11 mouse cellular contexts compared by ENCODE assay signal in genomic region chr13:102894287-102895234, GRCm38 (mm10).
DNase-seq lines count a peak whose midpoint lies in the region; ATAC-seq and TF ChIP-seq lines count a peak whose summit lies in the region.
"Had no signal": no experiment of that assay in that cellular context is flagged by ENCODE, and none has a peak within 500 bp of the region (broad histone marks: within the 10 kb centered on the region; RNA-seq: fewer than 3 reads in every experiment).

No protein-coding gene starts in this region.

- H3K9ac ChIP-seq in heart, embryonic 15.5 days = no peak overlapping the region
- no peak overlapping the region for H3K9ac ChIP-seq in lung, postnatal 0 days (replicated peaks; ENCODE audit: low read depth)
- no peak overlapping the region for H3K9ac ChIP-seq in forebrain, embryonic 11.5 days (ENCODE audit: low read length)
- H3K9ac ChIP-seq in hindbrain, postnatal 0 days (replicated peaks; ENCODE audit: low read length) = no peak overlapping the region
- H3K9ac ChIP-seq: hindbrain, embryonic 15.5 days had no signal

- no peak overlapping the region for H3K4me3 ChIP-seq in heart, embryonic 15.5 days
- no peak overlapping the region for H3K4me3 ChIP-seq in lung, postnatal 0 days (ENCODE audit: low read depth, low read length)
- no peak overlapping the region for H3K4me3 ChIP-seq in forebrain, embryonic 11.5 days (ENCODE audit: low read depth, low read length)
- H3K4me3 ChIP-seq in hindbrain, postnatal 0 days (ENCODE audit: low read length) = no peak overlapping the region
- H3K4me3 ChIP-seq: hindbrain, embryonic 15.5 days had no signal

- no peak for DNase-seq in heart, postnatal 25 days (ENCODE audit: low spot score)
- peak; percentile 58 for DNase-seq in A20 (ENCODE audit: low read depth, low spot score)
- peak; percentile 67 for DNase-seq in brain, adult 2 months (ENCODE audit: low read depth, low spot score)
- peak; percentile 69 for DNase-seq in lung, postnatal 0 days (ENCODE audit: low spot score)
- no peak for DNase-seq in forebrain, embryonic 11.5 days (ENCODE audit: low spot score)
- DNase-seq in ovary, postnatal 10 days (ENCODE audit: low spot score) = no peak
- DNase-seq in hindbrain, postnatal 0 days (ENCODE audit: low spot score) = no peak
- DNase-seq: cerebellum, adult 11 months; thymus, postnatal 36 days had no signal

- H3K9me3 ChIP-seq in heart, embryonic 15.5 days (replicated peaks) = no peaks in the 10 kb centered on the region
- H3K9me3 ChIP-seq in lung, postnatal 0 days (ENCODE audit: low read length) = no peaks in the 10 kb centered on the region
- no peaks in the 10 kb centered on the region for H3K9me3 ChIP-seq in forebrain, embryonic 11.5 days (ENCODE audit: control insufficient read depth, low read length)
- no peaks in the 10 kb centered on the region for H3K9me3 ChIP-seq in hindbrain, postnatal 0 days (ENCODE audit: low read length)
- H3K9me3 ChIP-seq: hindbrain, embryonic 15.5 days had no signal

- no peak overlapping the region for H3K4me2 ChIP-seq in heart, embryonic 15.5 days
- peak overlapping the region; percentile 30 for H3K4me2 ChIP-seq in lung, postnatal 0 days (replicated peaks; ENCODE audit: low read depth, low read length)
- no peak overlapping the region for H3K4me2 ChIP-seq in forebrain, embryonic 11.5 days (ENCODE audit: low read depth, low read length, severe bottlenecking)
- H3K4me2 ChIP-seq in hindbrain, postnatal 0 days (ENCODE audit: low read depth, low read length) = no peak overlapping the region
- H3K4me2 ChIP-seq: hindbrain, embryonic 15.5 days had no signal

- H3K27me3 ChIP-seq in heart, embryonic 15.5 days = no peaks in the 10 kb centered on the region
- no peaks in the 10 kb centered on the region for H3K27me3 ChIP-seq in lung, postnatal 0 days (replicated peaks; ENCODE audit: insufficient read depth, low read length)
- no peaks in the 10 kb centered on the region for H3K27me3 ChIP-seq in forebrain, embryonic 11.5 days (ENCODE audit: control insufficient read depth, insufficient read depth, low read length)
- no peaks in the 10 kb centered on the region for H3K27me3 ChIP-seq in hindbrain, postnatal 0 days (ENCODE audit: insufficient read depth, low read length)
- H3K27me3 ChIP-seq: hindbrain, embryonic 15.5 days had no signal

- peaks cover 68% of the 10 kb centered on the region for H3K4me1 ChIP-seq in heart, embryonic 15.5 days (replicated peaks)
- H3K4me1 ChIP-seq in lung, postnatal 0 days (ENCODE audit: insufficient read depth, low read depth, low read length) = peaks cover 25% of the 10 kb centered on the region; the same call in 1 of the 2 replicates
- peaks cover 30% of the 10 kb centered on the region for H3K4me1 ChIP-seq in forebrain, embryonic 11.5 days (replicated peaks; ENCODE audit: control insufficient read depth, insufficient read depth, low read length)
- H3K4me1 ChIP-seq in hindbrain, postnatal 0 days (ENCODE audit: insufficient read depth, low read length) = 0 out of 2 replicates have a peak, but pooled peaks cover 3% of the 10 kb centered on the region

- intact Hi-C loops in heart, postnatal 25 days (cut with DNase I) = no loop called here

- 46% methylated on average over 15 of the region's 15 CpGs for WGBS in heart, embryonic 15.5 days
- WGBS in lung, postnatal 0 days = 34% methylated on average over 15 of the region's 15 CpGs
- 47% methylated on average over 15 of the region's 15 CpGs for WGBS in forebrain, embryonic 11.5 days
- WGBS in hindbrain, postnatal 0 days = 51% methylated on average over 15 of the region's 15 CpGs

- TF ChIP-seq CTCF in lung, postnatal 0 days (IDR thresholded peaks at IDR 0.05) = no peak
- no peak for TF ChIP-seq CTCF in hindbrain, postnatal 0 days (IDR thresholded peaks at IDR 0.05; ENCODE audit: low read depth)

- no peak for ATAC-seq in heart, embryonic 15.5 days (replicated peaks; ENCODE audit: insufficient number of reproducible peaks, insufficient read depth, low FRiP score, low read depth)
- no peak for ATAC-seq in lung, postnatal 0 days
- no peak for ATAC-seq in forebrain, embryonic 11.5 days (replicated peaks; ENCODE audit: low FRiP score)
- no peak for ATAC-seq in hindbrain, postnatal 0 days

- no peaks in the 10 kb centered on the region for H3K36me3 ChIP-seq in heart, embryonic 15.5 days
- H3K36me3 ChIP-seq in lung, postnatal 0 days (ENCODE audit: insufficient read depth, low read length) = no peaks in the 10 kb centered on the region
- H3K36me3 ChIP-seq in forebrain, embryonic 11.5 days (ENCODE audit: control insufficient read depth, insufficient read depth, low read length) = no peaks in the 10 kb centered on the region
- H3K36me3 ChIP-seq in hindbrain, postnatal 0 days (ENCODE audit: insufficient read depth, low read length) = no peaks in the 10 kb centered on the region
- H3K36me3 ChIP-seq: hindbrain, embryonic 15.5 days had no signal

- peak overlapping the region; percentile 24 for H3K27ac ChIP-seq in heart, embryonic 15.5 days
- H3K27ac ChIP-seq in lung, postnatal 0 days (ENCODE audit: low read length) = peak overlapping the region; percentile 47
- no peak overlapping the region for H3K27ac ChIP-seq in forebrain, embryonic 11.5 days (ENCODE audit: low read depth, low read length)
- H3K27ac ChIP-seq in hindbrain, postnatal 0 days = no peak overlapping the region
- H3K27ac ChIP-seq: hindbrain, embryonic 15.5 days had no signal

- TF ChIP-seq EP300 in lung, postnatal 0 days (IDR thresholded peaks at IDR 0.05) = no peak

Comparison
In these comparisons a context has a peak if more than half of its experiments do, and no peak if none do; other contexts are left out.
1. H3K27ac ChIP-seq: peak in heart, embryonic 15.5 days (single experiment) and lung, postnatal 0 days (single experiment); none in forebrain, embryonic 11.5 days (single experiment) and hindbrain, postnatal 0 days (single experiment).
2. DNase-seq: peak in A20 (single experiment), brain, adult 2 months (single experiment) and lung, postnatal 0 days (single experiment); none in heart, postnatal 25 days (single experiment), forebrain, embryonic 11.5 days (single experiment), ovary, postnatal 10 days (single experiment) and hindbrain, postnatal 0 days (single experiment).